Mouse (Mus musculus): Measurements from ENCODE around the gene Vwde.
A peak's percentile ranks its signal among the peaks of the same experiment; 100 is the strongest.

Vwde gene

GRCm38 (mm10) chr6:13224596-13225227 lies at the start of gene Vwde:
Vwde (minus strand) TSS chr6:13224965.
- no peak for DNase-seq (ENCODE audit: low read depth)

- DNase-seq (ENCODE audit: low read depth): no peak
Observed at GRCm38 (mm10) chr6:13255341-13255740, 30.6 kb upstream of the Vwde start.

- DNase-seq (ENCODE audit: low read depth): peak; percentile 54
Observed at GRCm38 (mm10) chr6:13248317-13248969, 23.7 kb upstream of the Vwde start.

- DNase-seq (ENCODE audit: low read depth): no peak
Observed at GRCm38 (mm10) chr6:13206157-13206556, 18.6 kb downstream of the Vwde start.

GRCm38 (mm10) chr6:13197486-13197885 lies 27.3 kb downstream of the Vwde start:
- DNase-seq (ENCODE audit: low read depth): no peak

- DNase-seq (ENCODE audit: low read depth): peak; percentile 5
Observed at GRCm38 (mm10) chr6:13186836-13187235, 37.9 kb downstream of the Vwde start.

- peak; percentile 68 for DNase-seq (ENCODE audit: low read depth)
Observed at GRCm38 (mm10) chr6:13180061-13180460, 44.7 kb downstream of the Vwde start.

- no peak for DNase-seq (ENCODE audit: low read depth)
Observed at GRCm38 (mm10) chr6:13169459-13170150, 55.2 kb downstream of the Vwde start.

GRCm38 (mm10) chr6:13166240-13166937 lies 58.4 kb downstream of the Vwde start:
- no peak for DNase-seq (ENCODE audit: low read depth)

- peak; percentile 69 for DNase-seq (ENCODE audit: low read depth)
Observed at GRCm38 (mm10) chr6:13159437-13159836, 65.3 kb downstream of the Vwde start.

GRCm38 (mm10) chr6:13153888-13154697 lies 70.7 kb downstream of the Vwde start:
- no peak for DNase-seq (ENCODE audit: low read depth)

- peak; percentile 88 for DNase-seq (ENCODE audit: low read depth)
Observed at GRCm38 (mm10) chr6:13152062-13152640, 72.6 kb downstream of the Vwde start.

- no peak for DNase-seq (ENCODE audit: low read depth)
Observed at GRCm38 (mm10) chr6:13137255-13137654, 87.5 kb downstream of the Vwde start.

- DNase-seq (ENCODE audit: low read depth): no peak
Observed at GRCm38 (mm10) chr6:13108662-13109061, 116.1 kb downstream of the Vwde start.

Measured in NIH3T3 (cell line).